Mouse (Mus musculus): Measurements from ENCODE around the gene Rin3. TPM values are rescaled to one million over a fixed set of nuclear protein-coding genes. Genes with fewer than 3 reads are reported as not detected.

The Rin3 gene
- total and polyA plus RNA-seq, 3 experiments = 17.5 to 38.9 TPM; not detected in 1

DNA sequence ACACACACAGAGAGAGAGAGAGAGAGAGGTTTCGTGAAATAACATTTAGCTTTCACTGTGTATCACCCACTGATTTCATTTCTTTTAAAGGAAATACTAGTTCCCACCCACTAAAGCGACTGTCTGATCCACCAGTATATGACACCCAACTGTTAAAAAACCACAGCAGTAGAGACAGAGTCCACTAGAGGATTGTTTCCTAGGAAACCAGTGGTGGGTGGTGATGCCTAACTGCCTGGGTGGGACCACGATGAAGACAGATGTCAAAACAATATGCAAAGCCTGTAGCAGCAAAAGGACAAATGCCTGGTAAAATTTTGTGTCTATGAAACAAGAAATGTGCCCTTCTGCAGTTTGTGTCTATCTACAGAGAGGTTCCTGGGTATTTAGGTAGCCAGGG lies 31.8 kb upstream of the Rin3 start:
- TF ChIP-seq CHD1 (IDR thresholded peaks at IDR 0.05; ENCODE audit: low read depth, low read length) = no peak
- no peak for TF ChIP-seq BHLHE40 (IDR thresholded peaks at IDR 0.05; ENCODE audit: borderline replicate concordance, low read depth, low read length)
- no peak for TF ChIP-seq NELFE (IDR thresholded peaks at IDR 0.05; ENCODE audit: low read depth, low read length)
- TF ChIP-seq TBP (IDR thresholded peaks at IDR 0.05; ENCODE audit: low read depth, low read length) = no peak
- no peak for TF ChIP-seq ZMIZ1 (IDR thresholded peaks at IDR 0.05; ENCODE audit: low read depth, low read length)
- TF ChIP-seq ETS1 (IDR thresholded peaks at IDR 0.05; ENCODE audit: low read depth, low read length) = no peak
- no peak for TF ChIP-seq TCF12 (IDR thresholded peaks at IDR 0.05; ENCODE audit: low read depth, low read length)
- TF ChIP-seq ZC3H11A (IDR thresholded peaks at IDR 0.05; ENCODE audit: low read depth, low read length) = no peak
- TF ChIP-seq E2F4 (IDR thresholded peaks at IDR 0.05; ENCODE audit: borderline replicate concordance, low read depth, low read length) = no peak
- no peak for TF ChIP-seq MYB (IDR thresholded peaks at IDR 0.05; ENCODE audit: low read depth, low read length)
- no peak for TF ChIP-seq POLR2AphosphoS2 (IDR thresholded peaks at IDR 0.05; ENCODE audit: low read length)
- no peak overlapping the region for H3K4me3 ChIP-seq (ENCODE audit: control insufficient read depth in 1 of 2, insufficient read depth in 1 of 2, low read depth in 2 of 2, low read length in 2 of 2)
- DNase-seq (ENCODE audit: low read depth, low spot score) = no peak
- no peak overlapping the region for H3K9ac ChIP-seq (ENCODE audit: control insufficient read depth, low read depth, low read length, poor library complexity, severe bottlenecking)
- no peak overlapping the region for H3K27ac ChIP-seq (ENCODE audit: control insufficient read depth, low read depth, low read length)
- H3K9me3 ChIP-seq (replicated peaks; ENCODE audit: insufficient read depth, low read length) = no peaks in the 10 kb centered on the region
- H3K79me2 ChIP-seq (ENCODE audit: control insufficient read depth, insufficient read depth, low read length, poor library complexity) = no peaks in the 10 kb centered on the region
- no peaks in the 10 kb centered on the region for H3K36me3 ChIP-seq (ENCODE audit: control insufficient read depth in 1 of 2, insufficient read depth in 2 of 2, low read length in 2 of 2)
- no peaks in the 10 kb centered on the region for H3K4me1 ChIP-seq (ENCODE audit: control insufficient read depth in 1 of 2, insufficient read depth in 2 of 2, low read length in 2 of 2)
- H3K27me3 ChIP-seq (ENCODE audit: control insufficient read depth in 1 of 2, insufficient read depth in 2 of 2, low read length in 2 of 2) = no peaks in the 10 kb centered on the region

DNA sequence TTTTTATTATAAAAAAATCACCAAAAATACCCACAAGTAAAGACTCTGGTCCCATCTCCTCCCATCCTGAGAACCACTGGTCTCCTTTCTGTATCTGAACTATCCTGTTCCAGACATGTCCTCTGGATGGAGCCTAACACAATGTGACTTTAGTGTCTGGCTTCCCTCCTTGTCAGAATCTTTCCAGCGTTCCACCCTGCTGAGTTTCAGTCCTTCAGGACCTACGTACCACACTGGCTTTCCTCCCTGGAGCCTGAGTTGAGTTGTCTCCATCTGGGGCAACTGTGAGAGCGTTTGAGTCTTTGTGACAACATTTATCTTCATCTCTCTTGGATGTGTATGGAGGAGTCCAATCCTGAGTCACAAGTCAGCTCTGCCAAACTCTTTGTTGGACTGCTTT lies 30.9 kb upstream of the Rin3 start:
- H3K36me3 ChIP-seq (ENCODE audit: control insufficient read depth in 1 of 2, insufficient read depth in 2 of 2, low read length in 2 of 2) = no peaks in the 10 kb centered on the region
- no peaks in the 10 kb centered on the region for H3K27me3 ChIP-seq (ENCODE audit: control insufficient read depth in 1 of 2, insufficient read depth in 2 of 2, low read length in 2 of 2)
- no peak overlapping the region for H3K27ac ChIP-seq (ENCODE audit: control insufficient read depth, low read depth, low read length)
- H3K9ac ChIP-seq (ENCODE audit: control insufficient read depth, low read depth, low read length, poor library complexity, severe bottlenecking) = no peak overlapping the region
- H3K4me1 ChIP-seq (ENCODE audit: control insufficient read depth in 1 of 2, insufficient read depth in 2 of 2, low read length in 2 of 2) = no peaks in the 10 kb centered on the region
- no peaks in the 10 kb centered on the region for H3K9me3 ChIP-seq (replicated peaks; ENCODE audit: insufficient read depth, low read length)
- H3K79me2 ChIP-seq (ENCODE audit: control insufficient read depth, insufficient read depth, low read length, poor library complexity) = no peaks in the 10 kb centered on the region
- no peak overlapping the region for H3K4me3 ChIP-seq (ENCODE audit: control insufficient read depth in 1 of 2, insufficient read depth in 1 of 2, low read depth in 2 of 2, low read length in 2 of 2)
- no peak for TF ChIP-seq TCF12 (IDR thresholded peaks at IDR 0.05; ENCODE audit: low read depth, low read length)
- TF ChIP-seq ZMIZ1 (IDR thresholded peaks at IDR 0.05; ENCODE audit: low read depth, low read length) = no peak
- TF ChIP-seq MEF2A (IDR thresholded peaks at IDR 0.05; ENCODE audit: extremely low read depth, insufficient replicate concordance, low read depth, low read length, poor library complexity, severe bottlenecking) = no peak
- no peak for TF ChIP-seq ZKSCAN1 (IDR thresholded peaks at IDR 0.05; ENCODE audit: low read depth, low read length)
- no peak for TF ChIP-seq ELF1 (IDR thresholded peaks at IDR 0.05; ENCODE audit: low read depth, low read length)
- TF ChIP-seq MAFK (IDR thresholded peaks at IDR 0.05; ENCODE audit: borderline replicate concordance, low read depth, low read length) = no peak
- no peak for TF ChIP-seq EP300 (IDR thresholded peaks at IDR 0.05; ENCODE audit: low read depth in 1 of 2, low read length in 2 of 2)
- no peak for TF ChIP-seq USF2 (IDR thresholded peaks at IDR 0.05; ENCODE audit: borderline replicate concordance in 1 of 2, insufficient read depth in 1 of 2, low read depth in 1 of 2, low read length in 2 of 2)
- TF ChIP-seq MXI1 (IDR thresholded peaks at IDR 0.05; ENCODE audit: low read depth, low read length) = no peak
- no peak for TF ChIP-seq MAX (IDR thresholded peaks at IDR 0.05; ENCODE audit: low read length)
- no peak for TF ChIP-seq CTCF (IDR thresholded peaks at IDR 0.05 in 2 of 3, conservative IDR thresholded peaks at IDR 0.05 in 1 of 3; ENCODE audit: control insufficient read depth in 1 of 3, insufficient read depth in 1 of 3, low read depth in 2 of 3, low read length in 3 of 3, poor library complexity in 1 of 3, severe bottlenecking in 1 of 3)
- TF ChIP-seq ZNF384 (IDR thresholded peaks at IDR 0.05; ENCODE audit: low read depth, low read length) = no peak
- no peak for TF ChIP-seq E2F4 (IDR thresholded peaks at IDR 0.05; ENCODE audit: borderline replicate concordance, low read depth, low read length)
- TF ChIP-seq USF1 (IDR thresholded peaks at IDR 0.05; ENCODE audit: low read depth, low read length) = no peak
- no peak for DNase-seq (ENCODE audit: low read depth, low spot score)

Measured in MEL (cell line).